Mouse (Mus musculus): ENCODE measurements around the gene Gm37240.

The Gm37240 gene

GRCm38 (mm10) chr3:85317306-85317705, 570.0 kb downstream of the Gm37240 start:
- DNase-seq, result no peak

- no peak for DNase-seq
These were observed 572.4 kb downstream of the Gm37240 start for GRCm38 (mm10) chr3:85314961-85315360.

- no peak for DNase-seq
These were observed 573.6 kb downstream of the Gm37240 start for GRCm38 (mm10) chr3:85313646-85314255.

GRCm38 (mm10) chr3:85311176-85311575, 576.1 kb downstream of the Gm37240 start:
- no peak for DNase-seq

- DNase-seq, result peak; percentile 66
These were observed 576.8 kb downstream of the Gm37240 start for GRCm38 (mm10) chr3:85310401-85310989.

- peak; percentile 74 for DNase-seq
These were observed 578.1 kb downstream of the Gm37240 start for GRCm38 (mm10) chr3:85309168-85309567.

- DNase-seq, result peak; percentile 40
These were observed 578.6 kb downstream of the Gm37240 start for GRCm38 (mm10) chr3:85308706-85309105.

GRCm38 (mm10) chr3:85301851-85302250, 585.5 kb downstream of the Gm37240 start:
- no peak for DNase-seq

GRCm38 (mm10) chr3:85301336-85301735, 586.0 kb downstream of the Gm37240 start:
- DNase-seq, result no peak

- peak; percentile 39 for DNase-seq
These were observed 587.4 kb downstream of the Gm37240 start for GRCm38 (mm10) chr3:85299649-85300550.

- DNase-seq, result peak; percentile 54
These were observed 592.1 kb downstream of the Gm37240 start for GRCm38 (mm10) chr3:85295229-85295628.

GRCm38 (mm10) chr3:85287627-85288026, 599.7 kb downstream of the Gm37240 start:
- DNase-seq, result no peak

GRCm38 (mm10) chr3:85284483-85284882, 602.8 kb downstream of the Gm37240 start:
- no peak for DNase-seq

GRCm38 (mm10) chr3:85282816-85283215, 604.5 kb downstream of the Gm37240 start:
- no peak for DNase-seq

- no peak for DNase-seq
These were observed 612.2 kb downstream of the Gm37240 start for GRCm38 (mm10) chr3:85275075-85275474.

GRCm38 (mm10) chr3:85271491-85271890, 615.8 kb downstream of the Gm37240 start:
- no peak for DNase-seq

- peak; percentile 22 for DNase-seq
These were observed 622.4 kb downstream of the Gm37240 start for GRCm38 (mm10) chr3:85264963-85265362.

- no peak for DNase-seq
These were observed 622.8 kb downstream of the Gm37240 start for GRCm38 (mm10) chr3:85264546-85264945.

GRCm38 (mm10) chr3:85254526-85254925, 632.8 kb downstream of the Gm37240 start:
- no peak for DNase-seq

GRCm38 (mm10) chr3:85251631-85252030, 635.7 kb downstream of the Gm37240 start:
- no peak for DNase-seq

- DNase-seq, result no peak
These were observed 641.2 kb downstream of the Gm37240 start for GRCm38 (mm10) chr3:85246131-85246530.

GRCm38 (mm10) chr3:85236546-85236945, 650.8 kb downstream of the Gm37240 start:
- DNase-seq, result no peak

- no peak for DNase-seq
These were observed 654.5 kb downstream of the Gm37240 start for GRCm38 (mm10) chr3:85232846-85233245.

GRCm38 (mm10) chr3:85222046-85222445, 665.3 kb downstream of the Gm37240 start:
- no peak for DNase-seq

All from layer of hippocampus, adult 9-11 months (tissue).